ENCODE assay signal across 12 mouse cellular contexts in genomic region chr6:83449440-83449839, GRCm38 (mm10). TPM values are rescaled to one million over a fixed set of nuclear protein-coding genes. Genes with fewer than 3 reads are reported as not detected.
A peak's percentile ranks its signal among the peaks of the same experiment; 100 is the strongest.
DNase-seq lines count a peak whose midpoint lies in the region; ATAC-seq and TF ChIP-seq lines count a peak whose summit lies in the region.
"Had no signal": no experiment of that assay in that cellular context is flagged by ENCODE, and none has a peak within 500 bp of the region (broad histone marks: within the 10 kb centered on the region; RNA-seq: fewer than 3 reads in every experiment).

No protein-coding gene starts in this region.

- H3K36me3 ChIP-seq in kidney, postnatal 0 days (ENCODE audit: insufficient read depth, low read length), result no peaks in the 10 kb centered on the region
- H3K36me3 ChIP-seq in intestine, embryonic 15.5 days, result no peaks in the 10 kb centered on the region
- no peaks in the 10 kb centered on the region; the same call in none of the 2 replicates for H3K36me3 ChIP-seq in small intestine, adult 2 months (ENCODE audit: control insufficient read depth, insufficient read depth, low read length)

- H3K4me1 ChIP-seq in kidney, postnatal 0 days (replicated peaks; ENCODE audit: insufficient read depth, low read length), result peaks cover 60% of the 10 kb centered on the region
- H3K4me1 ChIP-seq in intestine, embryonic 15.5 days (replicated peaks), result peaks cover 77% of the 10 kb centered on the region
- H3K4me1 ChIP-seq in small intestine, adult 2 months (ENCODE audit: control insufficient read depth, insufficient read depth, insufficient read length, low read length), result peaks cover 49% of the 10 kb centered on the region

- no peak overlapping the region for H3K9ac ChIP-seq in kidney, postnatal 0 days (ENCODE audit: low read depth, low read length)
- H3K9ac ChIP-seq in intestine, embryonic 15.5 days, result no peak overlapping the region

- no peak for DNase-seq in kidney, postnatal 0 days (ENCODE audit: low spot score)
- no peak for DNase-seq in kidney, postnatal 25 days
- DNase-seq in left cerebral cortex, postnatal 10 days (ENCODE audit: extremely low spot score in 1 of 2, low spot score in 2 of 2), result no peak
- DNase-seq in layer of hippocampus, postnatal 36 days, result no peak
- DNase-seq: adrenal gland, postnatal 36 days; cerebellum, adult 2 months; gastrocnemius, postnatal 14 days had no signal

- no peak for TF ChIP-seq CTCF in kidney, postnatal 0 days (IDR thresholded peaks at IDR 0.05; ENCODE audit: low read depth)
- TF ChIP-seq CTCF in small intestine, adult 2 months (IDR thresholded peaks at IDR 0.05; ENCODE audit: extremely low read depth, insufficient read length, insufficient replicate concordance, low read depth, low read length), result no peak

- TF ChIP-seq POLR2A in small intestine, adult 2 months (IDR thresholded peaks at IDR 0.05; ENCODE audit: low read depth, low read length), result no peak

- no peak overlapping the region for H3K4me2 ChIP-seq in kidney, postnatal 0 days (ENCODE audit: low read length)
- H3K4me2 ChIP-seq in intestine, embryonic 15.5 days (replicated peaks), result 0 out of 2 replicates have a peak overlapping the region, but pooled peaks have one; percentile 3

- no peaks in the 10 kb centered on the region for H3K27me3 ChIP-seq in kidney, postnatal 0 days (ENCODE audit: insufficient read depth, low read length)
- no peaks in the 10 kb centered on the region for H3K27me3 ChIP-seq in intestine, embryonic 15.5 days (replicated peaks)
- H3K27me3 ChIP-seq in small intestine, adult 2 months (ENCODE audit: control insufficient read depth, insufficient read depth, low read length), result no peaks in the 10 kb centered on the region

- intact Hi-C loops in left cerebral cortex, postnatal 10 days (cut with DNase I), result no loop called here

- H3K9me3 ChIP-seq in kidney, postnatal 0 days (replicated peaks; ENCODE audit: low read length), result no peaks in the 10 kb centered on the region
- H3K9me3 ChIP-seq in intestine, embryonic 15.5 days, result no peaks in the 10 kb centered on the region

- no peak for ATAC-seq in kidney, postnatal 0 days (replicated peaks; ENCODE audit: low FRiP score, low read depth)
- ATAC-seq in common myeloid progenitor, adult 5-6 weeks (replicated peaks; ENCODE audit: low read depth, poor library complexity, severe bottlenecking), result peak; percentile 42
- no peak for ATAC-seq in intestine, embryonic 15.5 days
- ATAC-seq: forebrain, embryonic 16.5 days had no signal

- no peak overlapping the region for H3K4me3 ChIP-seq in kidney, postnatal 0 days (replicated peaks; ENCODE audit: low read depth, low read length)
- no peak overlapping the region for H3K4me3 ChIP-seq in intestine, embryonic 15.5 days (replicated peaks)
- H3K4me3 ChIP-seq in small intestine, adult 2 months (ENCODE audit: low read depth, low read length), result no peak overlapping the region
- H3K4me3 ChIP-seq: left cerebral cortex, adult 2 months had no signal

- WGBS in kidney, postnatal 0 days, result 27% methylated on average over 3 of the region's 3 CpGs
- 28% methylated on average over 3 of the region's 3 CpGs for WGBS in intestine, embryonic 15.5 days
- WGBS in small intestine, adult 2 months, result 31% methylated on average over 3 of the region's 3 CpGs

- H3K27ac ChIP-seq in kidney, postnatal 0 days, result 0 out of 2 replicates have a peak overlapping the region, but pooled peaks have one; percentile 6
- peak overlapping the region; percentile 33; the same call in 1 of the 2 replicates for H3K27ac ChIP-seq in intestine, embryonic 15.5 days
- H3K27ac ChIP-seq in small intestine, adult 2 months (ENCODE audit: insufficient read depth, low read depth, low read length), result 0 out of 2 replicates have a peak overlapping the region, but pooled peaks have one; percentile 10
- H3K27ac ChIP-seq: left cerebral cortex, adult 2 months had no signal

RNA-seq across cellular contexts. Expression of gene Tet3, which starts 9.4 kb away (rescaled TPM):
- 32.3 and 33.0 TPM in 2 replicates for polyA plus RNA-seq in kidney, postnatal 0 days (2015; fragmentation: Nextera tagmentation; extraction: Ambion mirVana)
- 17.6 and 24.2 TPM in 2 replicates for total RNA-seq in common myeloid progenitor, adult 5-6 weeks (2017)
- polyA plus RNA-seq in intestine, embryonic 15.5 days (2015; fragmentation: Nextera tagmentation; extraction: Ambion mirVana), result 41.8 and 42.8 TPM in 2 replicates
- polyA plus RNA-seq in small intestine, adult 2 months (2012; rRNA removed), result 9.0 and 15.4 TPM in 2 replicates
- total RNA-seq in left cerebral cortex, postnatal 10 days (2021), result 100 to 1,000 TPM; 105 to 114 TPM
- 10 to 100 TPM; 58.9 to 67.8 TPM for total RNA-seq in layer of hippocampus, postnatal 36 days (2021)

RNA-seq across cellular contexts. Expression of gene Dguok, which starts 57.3 kb away (rescaled TPM):
- polyA plus RNA-seq in kidney, postnatal 0 days (2015; fragmentation: Nextera tagmentation; extraction: Ambion mirVana), result 73.0 and 75.5 TPM in 2 replicates
- total RNA-seq in common myeloid progenitor, adult 5-6 weeks (2017), result 34.3 and 38.0 TPM in 2 replicates
- polyA plus RNA-seq in intestine, embryonic 15.5 days (2015; fragmentation: Nextera tagmentation; extraction: Ambion mirVana), result 68.8 and 73.3 TPM in 2 replicates
- polyA plus RNA-seq in small intestine, adult 2 months (2012; rRNA removed), result 12.4 and 19.7 TPM in 2 replicates
- total RNA-seq in left cerebral cortex, postnatal 10 days (2021), result 10 to 100 TPM; 26.5 to 27.6 TPM
- total RNA-seq in layer of hippocampus, postnatal 36 days (2021), result 10 to 100 TPM; 32.7 to 41.9 TPM
